Mouse (Mus musculus): ENCODE results near the gene Tecpr2.

- no peak for TF ChIP-seq CTCF (IDR thresholded peaks at IDR 0.05; ENCODE audit: borderline replicate concordance, extremely low read depth, insufficient read depth, insufficient read length)
- TF ChIP-seq POLR2A (IDR thresholded peaks at IDR 0.05; ENCODE audit: borderline replicate concordance, extremely low read depth, insufficient read depth, insufficient read length, poor library complexity, severe bottlenecking) = no peak
These were observed 110.8 kb downstream of the Tecpr2 start for GRCm38 (mm10) chr12:110999820-111000219.

All from brain, embryonic 14.5 days (tissue).